Mouse (Mus musculus) lung, postnatal 0 days (tissue): ENCODE measurements at regions not wholly inside any gene's neighbourhood (a gene's known extent, or its start where the extent isn't known, plus 50 kb on each side); places are given as distances from the start of the nearest gene placed in this dataset.

Experiments
- ATAC-seq: fragments of 200-750 bp; cut with Nextera tagmentation; 2 replicates; pipeline ENCODE4 v1.8.0; 2017; ENCODE audit warnings: moderate library complexity
- DNase-seq: peaks from one replicate; pipeline ENCODE4 v3.0.0-alpha.2; 2016; ENCODE audit warnings: low spot score
- H3K27ac ChIP-seq: fragments of 300-500 bp; sonication (generic); 2 replicates; pipeline ENCODE4 v1.5.1; 2014; ENCODE audit warnings: antibody characterized with exemption, mild to moderate bottlenecking, low read length, mixed read lengths
- H3K27me3 ChIP-seq: fragments of 300-500 bp; sonication (generic); replicated peaks from 2 replicates; pipeline ENCODE4 v1.6.1; 2014; ENCODE audit warnings: low read length, mixed read lengths; ENCODE audit not compliant: insufficient read depth
- H3K36me3 ChIP-seq: fragments of 300-500 bp; sonication (generic); 2 replicates; pipeline ENCODE4 v1.6.1; 2014; ENCODE audit warnings: low read length, mixed read lengths; ENCODE audit not compliant: insufficient read depth
- H3K4me1 ChIP-seq: fragments of 300-500 bp; sonication (generic); 2 replicates; pipeline ENCODE4 v1.6.1; 2014; ENCODE audit warnings: antibody characterized with exemption, low read depth, low read length, mixed read lengths; ENCODE audit not compliant: insufficient read depth
- H3K4me2 ChIP-seq: fragments of 300-500 bp; sonication (generic); replicated peaks from 2 replicates; pipeline ENCODE4 v1.6.1; 2014; ENCODE audit warnings: low read depth, mild to moderate bottlenecking, low read length, moderate library complexity, mixed read lengths
- H3K4me3 ChIP-seq: fragments of 300-500 bp; sonication (generic); 2 replicates; pipeline ENCODE4 v1.5.1; 2014; ENCODE audit warnings: low read depth, low read length
- H3K9ac ChIP-seq: fragments of 300-500 bp; sonication (generic); replicated peaks from 2 replicates; pipeline ENCODE4 v1.6.1; 2014; ENCODE audit warnings: low read depth, mild to moderate bottlenecking
- H3K9me3 ChIP-seq: fragments of 300-500 bp; sonication (generic); 2 replicates; pipeline ENCODE4 v1.6.1; 2016; ENCODE audit warnings: low read length, mixed read lengths
- CTCF ChIP-seq: IDR thresholded peaks from 2 replicates; pipeline ENCODE4 v1.5.1; 2016; ENCODE audit warnings: antibody characterized with exemption, mild to moderate bottlenecking
- EP300 ChIP-seq: IDR thresholded peaks from 2 replicates; pipeline ENCODE4 v1.6.1; 2016; ENCODE audit warnings: antibody characterized with exemption, mild to moderate bottlenecking, control low read depth
- WGBS: fragments of 180-500 bp; shearing (Covaris S2); extraction: QIAGEN DNeasy Blood & Tissue Kit; methylation state at CpG from one replicate; pipeline ENCODE4 v1.1.7; 2014; 5-methylcytosine and 5-hydroxymethylcytosine counted together

DNA sequence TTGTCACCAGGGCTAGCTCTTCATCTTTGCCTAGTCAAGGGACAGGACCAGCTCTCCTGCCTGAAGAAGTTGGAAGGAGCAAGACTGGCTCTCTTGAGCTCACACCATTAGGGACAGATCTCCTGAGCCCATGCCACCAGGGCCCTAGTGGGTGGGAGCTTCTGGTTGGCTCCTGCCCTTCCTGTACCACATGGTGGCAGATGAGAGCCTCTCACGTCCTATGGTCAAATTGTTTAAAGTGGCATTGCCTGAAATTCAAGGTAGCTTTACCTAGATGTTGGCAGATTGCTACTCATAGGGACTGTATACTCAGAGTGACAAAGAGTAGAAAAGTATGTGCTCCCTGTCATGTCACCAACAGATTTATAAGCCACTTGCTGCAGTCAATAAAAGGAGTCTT, 134.6 kb upstream of the Rpl34 start:
- H3K27me3 ChIP-seq = no peaks in the 10 kb centered on the region; the same call in 1 of the 2 replicates
- H3K4me3 ChIP-seq = no peak overlapping the region
- no peak for DNase-seq
- no peak overlapping the region for H3K9ac ChIP-seq
- H3K27ac ChIP-seq = no peak overlapping the region
- TF ChIP-seq CTCF = peak; percentile 29
- no peak for TF ChIP-seq EP300
- no peak overlapping the region for H3K4me2 ChIP-seq
- no peaks in the 10 kb centered on the region for H3K36me3 ChIP-seq
- no peak for ATAC-seq
- no peaks in the 10 kb centered on the region for H3K4me1 ChIP-seq
- WGBS = 56% methylated on average over 1 of the region's 1 CpGs
- H3K9me3 ChIP-seq = no peaks in the 10 kb centered on the region

DNA sequence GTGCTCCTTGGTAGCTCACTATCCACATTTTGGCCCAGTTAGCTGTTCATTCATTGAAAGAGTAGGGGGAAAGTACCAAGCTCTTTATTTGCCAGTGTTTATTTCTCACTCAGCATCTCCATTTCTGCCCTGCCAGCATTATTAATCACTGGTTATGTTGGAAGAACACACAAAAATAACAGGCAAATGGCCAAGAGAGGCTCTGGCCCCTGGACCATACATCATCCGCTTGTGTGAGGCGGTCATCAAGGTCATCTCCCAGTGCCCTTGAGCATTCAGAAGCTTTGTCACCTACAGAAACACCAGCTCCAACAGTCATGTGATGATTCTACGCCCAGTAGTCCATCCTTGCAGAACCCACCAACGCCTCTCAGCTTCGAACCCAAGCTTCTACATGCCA, 133.2 kb upstream of the Rpl34 start:
- TF ChIP-seq CTCF = no peak
- TF ChIP-seq EP300 = no peak
- no peaks in the 10 kb centered on the region; the same call in 1 of the 2 replicates for H3K27me3 ChIP-seq
- no peaks in the 10 kb centered on the region for H3K9me3 ChIP-seq
- H3K27ac ChIP-seq = no peak overlapping the region
- WGBS = 87% methylated on average over 5 of the region's 5 CpGs
- ATAC-seq (no peak), DNase-seq (no peak)
- H3K4me2 ChIP-seq = no peak overlapping the region
- H3K9ac ChIP-seq = no peak overlapping the region
- no peak overlapping the region for H3K4me3 ChIP-seq
- no peaks in the 10 kb centered on the region for H3K36me3 ChIP-seq
- H3K4me1 ChIP-seq = no peaks in the 10 kb centered on the region

DNA sequence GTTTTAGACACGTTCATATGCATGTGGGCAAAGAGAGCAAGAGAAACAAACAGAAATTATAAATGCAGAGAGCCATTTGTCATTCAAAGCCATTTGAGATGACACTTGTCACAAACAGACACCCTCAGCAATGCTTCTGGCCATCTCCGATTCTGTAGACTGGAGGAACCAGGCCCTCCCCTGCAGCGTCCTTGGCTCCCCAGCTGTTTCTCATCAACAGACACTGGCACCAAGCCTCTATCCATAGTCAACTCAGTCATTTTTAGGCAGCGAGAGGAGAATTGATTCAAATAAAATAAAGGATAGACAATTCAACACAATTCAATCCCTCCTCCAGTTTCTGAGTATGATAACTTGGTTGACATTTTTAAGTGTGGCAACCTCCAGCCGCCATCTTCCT, 130.1 kb upstream of the Rpl34 start:
- ATAC-seq (peak; percentile 56), DNase-seq (peak; percentile 60)
- no peaks in the 10 kb centered on the region for H3K9me3 ChIP-seq
- H3K4me1 ChIP-seq = no peaks in the 10 kb centered on the region
- H3K27me3 ChIP-seq = no peaks in the 10 kb centered on the region
- no peak overlapping the region for H3K4me2 ChIP-seq
- H3K36me3 ChIP-seq = no peaks in the 10 kb centered on the region
- TF ChIP-seq EP300 (0 out of 2 replicates have a peak, but pooled peaks have one; percentile 19), CTCF (no peak)
- WGBS = 55% methylated on average over 5 of the region's 5 CpGs
- no peak overlapping the region for H3K4me3 ChIP-seq
- H3K9ac ChIP-seq = no peak overlapping the region
- H3K27ac ChIP-seq = no peak overlapping the region

DNA sequence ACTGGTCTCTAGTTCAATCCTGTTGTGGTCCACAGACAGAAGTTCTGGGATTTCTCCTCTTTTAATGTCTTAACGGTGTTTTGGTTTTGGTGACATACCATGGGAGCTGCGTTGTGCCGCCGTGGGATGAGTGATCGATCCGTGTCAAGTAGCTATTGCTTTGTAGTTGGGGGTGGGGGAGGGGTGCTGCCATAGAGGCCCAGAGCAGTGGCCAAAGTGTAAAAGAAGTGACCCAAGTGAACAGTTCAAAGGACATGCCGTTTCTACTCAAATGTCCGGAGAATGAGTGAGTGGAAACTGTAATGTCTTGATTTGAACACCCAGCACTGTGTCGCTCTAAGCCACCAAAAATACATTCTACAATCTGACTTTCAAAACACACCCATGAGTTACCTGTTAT, 123.7 kb upstream of the Rpl34 start:
- Histone ChIP-seq H3K4me2 (no peak overlapping the region), H3K27me3 (no peaks in the 10 kb centered on the region), H3K4me1 (no peaks in the 10 kb centered on the region), H3K36me3 (no peaks in the 10 kb centered on the region), H3K9ac (no peak overlapping the region), H3K27ac (no peak overlapping the region), H3K9me3 (no peaks in the 10 kb centered on the region), H3K4me3 (no peak overlapping the region)
- DNase-seq = no peak
- no peak for TF ChIP-seq EP300
- no peak for TF ChIP-seq CTCF
- WGBS = 73% methylated on average over 9 of the region's 9 CpGs
- ATAC-seq = no peak

- H3K4me3 ChIP-seq = no peak overlapping the region
- no peak overlapping the region for H3K4me2 ChIP-seq
- no peaks in the 10 kb centered on the region for H3K9me3 ChIP-seq
- ATAC-seq (0 out of 2 replicates have a peak, but pooled peaks have one; percentile 25), DNase-seq (no peak)
- 38% methylated on average over 5 of the region's 5 CpGs for WGBS
- no peak overlapping the region for H3K27ac ChIP-seq
- peak; percentile 29; the same call in 1 of the 2 replicates for TF ChIP-seq CTCF
- TF ChIP-seq EP300 = no peak
- no peaks in the 10 kb centered on the region for H3K4me1 ChIP-seq
- H3K9ac ChIP-seq = no peak overlapping the region
- no peaks in the 10 kb centered on the region for H3K36me3 ChIP-seq
- no peaks in the 10 kb centered on the region for H3K27me3 ChIP-seq
These were observed 120.6 kb upstream of the Rpl34 start for GRCm38 (mm10) chr3:130850766-130851308.

GRCm38 (mm10) chr3:130841755-130842154, 111.6 kb upstream of the Rpl34 start:
- ATAC-seq = no peak
- no peak for DNase-seq
- H3K9ac ChIP-seq = no peak overlapping the region

More at GRCm38 (mm10) chr3:130841755-130842154, 111.6 kb upstream of the Rpl34 start:
- Histone ChIP-seq H3K36me3 (no peaks in the 10 kb centered on the region), H3K27me3 (no peaks in the 10 kb centered on the region), H3K4me2 (no peak overlapping the region), H3K4me1 (no peaks in the 10 kb centered on the region), H3K27ac (no peak overlapping the region), H3K4me3 (no peak overlapping the region), H3K9me3 (no peaks in the 10 kb centered on the region)
- TF ChIP-seq CTCF (no peak), EP300 (no peak)
- 50% methylated on average over 1 of the region's 1 CpGs for WGBS
